Mouse (Mus musculus) cerebellum, adult 2 months (tissue): ENCODE data around the gene Mxra7. TPM values are rescaled to one million over a fixed set of nuclear protein-coding genes. Genes with fewer than 3 reads are reported as not detected.
"Not testable (repeated sequence)": the region's sequence is repeated elsewhere in the genome, so short reads cannot be mapped to it uniquely, and the experiment has no call there.

Experiments used
- DNase-seq, 2 experiments: peaks; one replicate each; pipeline ENCODE4 v3.0.0; 2021
- H3K27ac ChIP-seq: fragments of 200-500 bp; 2 replicates; pipeline ENCODE4 v1.5.1; 2012; ENCODE audit warnings: low read length, control low read depth, inconsistent platforms; ENCODE audit not compliant: insufficient read depth
- H3K27me3 ChIP-seq: fragments of 200-500 bp; 2 replicates; pipeline ENCODE4 v1.6.1; 2012; ENCODE audit warnings: inconsistent platforms, mild to moderate bottlenecking, low read length, moderate library complexity; ENCODE audit not compliant: control insufficient read depth, insufficient read depth
- H3K4me1 ChIP-seq: fragments of 200-500 bp; 2 replicates; pipeline ENCODE4 v1.6.1; 2011; ENCODE audit warnings: low read length; ENCODE audit not compliant: control insufficient read depth, insufficient read depth
- H3K4me3 ChIP-seq: fragments of 200-500 bp; replicated peaks from 2 replicates; pipeline ENCODE3; 2011; ENCODE audit warnings: mild to moderate bottlenecking, low read depth, low read length, control low read depth; ENCODE audit not compliant: insufficient read depth
- CTCF ChIP-seq: fragments of 200-500 bp; IDR thresholded peaks from 2 replicates; pipeline ENCODE4 v1.5.1; 2011; ENCODE audit warnings: low read depth, mild to moderate bottlenecking, control low read depth, low read length, moderate library complexity, borderline replicate concordance; ENCODE audit not compliant: insufficient read depth
- POLR2A ChIP-seq: fragments of 200-500 bp; IDR thresholded peaks from 2 replicates; pipeline ENCODE4 v1.6.1; 2011; ENCODE audit warnings: low read length, control low read depth, borderline replicate concordance; ENCODE audit not compliant: insufficient read depth
- WGBS: fragments of 180-500 bp; shearing (Covaris S2); methylation state at CpG from one replicate; pipeline ENCODE4 v1.1.7; 2018; 5-methylcytosine and 5-hydroxymethylcytosine counted together
- polyA plus RNA-seq: library from polyadenylated mRNA; depleted of rRNA; stranded (reverse); fragments of >200 nt; gene quantifications from 2 replicates; pipeline ENCODE4 v1.2.3, GENCODE M21; 2012

Mxra7 gene
- polyA plus RNA-seq, 1 experiment = 20.9 TPM

DNA sequence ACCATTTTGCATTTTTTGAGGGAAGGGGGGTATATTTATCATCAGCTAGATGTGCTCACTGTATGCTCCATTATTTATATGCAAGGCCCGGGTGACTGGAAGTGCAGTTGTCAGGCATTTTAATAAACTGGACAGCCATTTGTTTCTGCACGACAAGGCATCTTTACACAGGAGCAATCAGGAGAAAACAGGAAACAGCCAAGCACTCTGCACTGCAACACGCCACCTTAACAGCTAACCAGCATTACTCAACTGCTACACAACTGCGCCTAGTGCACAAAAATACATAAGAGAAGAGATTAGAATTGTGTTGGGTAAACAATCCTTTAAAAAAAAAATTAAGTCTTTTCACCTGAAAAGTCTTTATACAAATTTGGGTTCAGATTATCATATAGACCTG lies 22.2 kb upstream of the Mxra7 start:
- WGBS = 27% methylated on average over 4 of the region's 4 CpGs
- Histone ChIP-seq H3K4me1 (no peaks in the 10 kb centered on the region; the same call in 1 of the 2 replicates), H3K4me3 (no peak overlapping the region), H3K27me3 (no peaks in the 10 kb centered on the region), H3K27ac (no peak overlapping the region)
- TF ChIP-seq CTCF (no peak), POLR2A (no peak)
- no peak for DNase-seq

DNA sequence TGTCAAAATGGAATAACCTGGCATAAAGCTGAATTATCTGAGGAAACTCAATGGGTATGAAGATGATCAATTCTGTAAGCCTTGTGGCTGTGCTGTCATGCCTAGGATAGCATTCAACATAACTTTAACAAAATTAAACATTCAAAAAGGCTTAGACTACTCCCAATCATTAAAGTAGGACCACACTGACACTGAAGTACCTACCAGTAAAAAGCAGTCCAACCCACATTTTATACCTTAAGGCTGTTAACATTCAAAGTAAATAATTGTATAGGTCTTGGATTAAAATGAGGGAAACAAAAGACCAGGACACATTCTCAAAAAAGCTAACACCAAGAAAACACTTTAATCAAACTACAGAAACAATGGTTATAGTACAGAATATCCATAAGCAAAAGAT lies 21.7 kb upstream of the Mxra7 start:
- Histone ChIP-seq H3K27ac (no peak overlapping the region), H3K4me3 (no peak overlapping the region), H3K27me3 (no peaks in the 10 kb centered on the region), H3K4me1 (no peaks in the 10 kb centered on the region; the same call in 1 of the 2 replicates)
- DNase-seq = no peak
- TF ChIP-seq CTCF (no peak), POLR2A (no peak)

DNA sequence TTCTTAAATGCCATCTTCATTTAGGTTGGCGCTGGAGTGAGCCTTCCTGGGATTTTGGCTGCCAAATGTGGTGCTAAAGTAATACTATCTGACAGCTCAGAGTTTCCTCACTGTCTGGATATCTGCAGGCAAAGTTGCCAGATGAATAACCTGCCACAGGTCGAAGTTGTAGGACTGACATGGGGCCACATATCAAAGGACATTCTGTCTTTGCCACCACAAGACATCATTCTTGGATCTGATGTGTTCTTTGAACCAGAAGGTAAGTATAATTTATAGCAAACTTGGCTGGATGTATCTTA lies 21.0 kb upstream of the Mxra7 start:
- H3K4me3 ChIP-seq, H3K27ac ChIP-seq, H3K4me1 ChIP-seq, H3K27me3 ChIP-seq, DNase-seq: not testable (repeated sequence)
- WGBS = 38% methylated on average over 2 of the region's 2 CpGs

DNA sequence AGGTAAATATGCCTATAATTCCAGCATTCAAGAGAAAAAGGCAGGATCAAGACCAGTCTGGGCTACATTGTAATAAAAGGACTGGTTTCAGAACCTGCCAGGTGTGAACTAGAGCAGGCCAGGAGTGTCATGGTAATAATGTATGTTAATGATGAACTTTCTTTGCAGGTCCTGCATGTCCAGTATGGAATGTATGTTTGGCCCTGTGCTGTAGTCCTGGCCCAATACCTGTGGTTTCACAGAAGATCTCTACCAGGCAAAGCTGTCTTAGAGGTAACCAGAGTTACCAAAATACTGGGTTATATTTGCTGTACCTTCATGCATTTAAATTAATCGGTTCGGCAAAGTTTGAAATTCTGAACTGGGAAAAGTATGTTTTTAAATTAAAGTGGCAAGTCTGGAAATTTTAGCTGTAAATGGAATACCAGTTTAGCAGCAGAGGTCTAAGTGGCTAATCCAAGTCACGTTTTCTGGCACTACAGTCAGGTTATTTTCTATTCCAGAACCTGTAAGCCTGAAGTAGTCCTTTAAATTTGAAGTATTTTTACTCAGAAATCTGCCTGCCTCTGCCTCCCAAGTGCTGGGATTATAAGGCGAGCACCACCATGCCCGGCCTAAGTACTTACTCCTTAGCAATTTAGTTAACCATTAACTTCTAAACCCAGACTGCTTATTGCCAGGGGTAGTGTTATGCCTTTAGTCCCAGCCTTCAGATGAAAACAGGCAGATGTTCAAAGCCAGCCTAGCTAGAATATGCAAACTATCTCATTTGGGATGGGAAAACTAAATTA lies 20.4 kb upstream of the Mxra7 start:
- DNase-seq = no peak
- no peak overlapping the region for H3K27ac ChIP-seq
- WGBS = 80% methylated on average over 5 of the region's 5 CpGs
- no peaks in the 10 kb centered on the region for H3K4me1 ChIP-seq
- no peaks in the 10 kb centered on the region for H3K27me3 ChIP-seq
- no peak overlapping the region for H3K4me3 ChIP-seq
- no peak for TF ChIP-seq POLR2A
- no peak for TF ChIP-seq CTCF

DNA sequence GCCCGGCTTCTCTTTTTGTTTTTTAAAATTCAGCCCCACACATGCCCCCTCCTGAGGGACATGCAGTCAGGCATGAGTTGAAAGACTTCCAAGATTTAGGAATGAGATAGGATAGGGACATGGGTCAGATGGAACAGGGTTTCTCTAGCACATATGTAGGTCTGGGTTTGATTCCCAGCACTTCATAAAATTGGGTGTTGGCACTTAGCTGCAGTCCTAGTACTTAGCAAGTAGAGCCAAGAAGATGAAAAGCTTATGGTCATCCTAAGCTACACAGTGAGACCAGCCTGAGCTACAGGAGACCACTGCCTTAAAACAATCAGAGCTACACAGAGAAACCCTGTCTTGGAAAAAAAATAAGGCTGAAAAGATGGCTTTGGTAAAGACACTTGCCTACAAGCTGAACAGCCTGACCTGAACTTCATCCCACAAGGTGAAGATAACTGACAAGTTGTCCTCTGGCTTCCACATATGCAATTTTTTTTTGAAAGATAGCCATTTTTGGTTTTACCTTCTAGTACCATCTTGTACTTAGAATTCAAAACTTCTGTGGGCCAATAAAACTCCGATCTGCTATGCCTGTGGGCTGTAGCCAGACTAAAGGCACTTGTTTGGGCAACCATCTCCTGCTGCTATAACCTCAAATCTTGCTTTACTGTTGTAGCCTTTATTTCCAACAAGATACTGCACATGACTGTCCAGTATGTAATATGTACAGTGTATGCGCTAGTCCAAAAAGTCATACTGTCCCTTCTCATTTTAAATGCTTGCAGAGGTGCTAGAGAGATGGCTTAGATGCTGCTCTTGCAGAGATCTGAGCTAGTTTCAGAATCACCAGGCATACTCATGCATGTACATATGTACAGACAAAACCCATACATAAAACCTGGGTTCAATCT lies 19.6 kb upstream of the Mxra7 start:
- H3K27me3 ChIP-seq = no peaks in the 10 kb centered on the region
- TF ChIP-seq CTCF (no peak), POLR2A (no peak)
- DNase-seq = no peak
- WGBS = 72% methylated on average over 3 of the region's 3 CpGs
- no peak overlapping the region for H3K27ac ChIP-seq
- H3K4me3 ChIP-seq = no peak overlapping the region
- no peaks in the 10 kb centered on the region for H3K4me1 ChIP-seq

DNA sequence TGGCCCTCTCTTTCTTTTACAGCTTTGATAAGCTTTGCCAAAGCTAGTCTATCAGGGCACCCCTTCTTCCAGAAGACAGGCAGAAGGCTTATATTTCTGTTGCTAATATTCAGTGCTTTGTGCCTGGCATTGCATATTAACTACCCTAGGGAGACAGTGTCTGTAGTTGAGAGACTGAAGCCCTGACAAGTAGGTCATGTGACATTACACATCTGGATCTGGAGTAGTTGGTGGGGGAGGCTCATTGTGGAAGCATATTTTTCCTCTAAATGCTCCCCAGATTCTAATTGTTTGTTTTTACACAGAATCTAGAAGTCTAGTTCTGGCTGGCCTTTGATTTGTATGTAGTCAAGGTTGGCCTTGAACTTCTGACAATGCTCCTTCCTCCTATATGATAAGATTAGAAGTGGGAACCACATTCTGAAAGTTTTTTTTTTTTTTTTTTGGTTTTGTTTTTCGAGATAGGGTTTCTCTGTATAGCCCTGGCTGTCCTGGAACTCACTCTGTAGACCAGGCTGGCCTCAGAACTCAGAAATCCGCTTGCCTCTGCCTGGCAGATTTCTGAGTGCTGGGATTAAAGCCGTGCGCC lies 18.8 kb upstream of the Mxra7 start:
- no peak overlapping the region for H3K27ac ChIP-seq
- H3K27me3 ChIP-seq = no peaks in the 10 kb centered on the region
- H3K4me3 ChIP-seq = no peak overlapping the region
- no peak for DNase-seq
- TF ChIP-seq POLR2A = no peak
- TF ChIP-seq CTCF = no peak
- WGBS = 47% methylated on average over 4 of the region's 4 CpGs
- no peaks in the 10 kb centered on the region; the same call in 1 of the 2 replicates for H3K4me1 ChIP-seq

DNA sequence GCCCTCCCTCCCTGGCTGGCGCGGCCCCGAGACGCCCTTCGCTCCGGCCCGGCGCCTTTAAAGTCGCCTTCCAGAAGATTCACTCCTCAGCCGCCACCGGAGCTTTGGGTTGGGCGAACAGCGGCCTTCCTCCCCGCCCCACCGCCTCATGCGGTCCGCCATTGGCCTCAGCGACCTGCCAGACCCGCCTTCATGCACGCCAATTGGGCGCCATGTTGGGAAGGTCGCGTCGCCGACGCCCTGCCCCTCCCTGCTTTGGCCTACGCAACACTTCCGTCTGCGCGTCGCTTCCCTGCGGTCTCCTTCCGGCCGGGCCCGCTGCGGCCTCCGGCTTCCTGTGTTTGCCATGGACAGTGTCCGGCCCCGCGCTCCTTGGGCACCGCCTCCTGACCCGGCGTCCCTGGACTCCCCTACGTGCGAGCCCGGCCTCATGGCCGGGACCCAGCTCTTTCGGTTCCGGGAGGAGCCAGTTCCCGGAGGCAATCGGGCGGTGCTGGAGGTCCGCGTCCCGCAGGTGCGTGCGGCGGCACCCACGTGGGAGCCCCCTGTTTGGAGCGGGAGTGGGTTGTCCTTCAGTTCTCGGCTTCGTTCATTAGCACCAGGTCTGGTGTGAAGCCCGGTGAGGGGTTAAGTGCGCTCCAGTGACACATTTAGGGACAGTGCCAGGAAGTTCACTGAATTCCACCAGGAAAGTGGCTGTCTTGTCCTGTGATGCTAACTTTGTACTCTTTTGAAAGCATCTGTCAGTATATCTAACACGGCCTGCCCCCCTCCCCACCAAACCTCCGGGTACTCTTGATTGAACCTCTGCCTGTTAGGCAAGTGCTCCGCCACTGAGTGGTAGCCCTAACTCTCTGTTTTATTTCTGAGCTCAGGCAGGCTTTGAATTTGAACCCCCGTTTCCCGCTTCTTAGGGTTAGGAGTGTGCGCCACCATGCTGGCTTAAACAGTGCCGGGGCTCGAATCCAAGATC lies 15.7 kb upstream of the Mxra7 start, which contains the start of the genes Mettl23 and Jmjd6:
Mettl23 (plus strand) TSS at position 18 of the 973 bp plus-strand sequence.
Jmjd6 (minus strand) TSS at position 189 of the 973 bp plus-strand sequence.
- no peak for TF ChIP-seq CTCF
- TF ChIP-seq POLR2A = peak; percentile 61
- peak within 1 kb of the TSS; percentile 88 for H3K27ac ChIP-seq
- H3K4me3 ChIP-seq = peak within 1 kb of the TSS; percentile 99
- H3K4me1 ChIP-seq = peaks cover 16% of the 10 kb centered on the region
- WGBS = under 1% methylated on average over 72 of the region's 72 CpGs
- no peaks in the 10 kb centered on the region for H3K27me3 ChIP-seq
- peak; percentile 98 to 99 for DNase-seq
